Mouse (Mus musculus) liver, adult 2 months (tissue): Measurements from ENCODE around the gene Hist1h1d.

Experiments used
- CTCF ChIP-seq: fragments of 200-500 bp; IDR thresholded peaks from 2 replicates; pipeline ENCODE4 v1.5.1; 2011; ENCODE audit warnings: low read depth, low read length, control low read depth
- POLR2A ChIP-seq: fragments of 200-500 bp; IDR thresholded peaks from 2 replicates; pipeline ENCODE4 v1.6.1; 2011; ENCODE audit warnings: low read length, control low read depth; ENCODE audit not compliant: insufficient read depth; ENCODE audit errors: extremely low read depth

- TF ChIP-seq CTCF, result no peak
- TF ChIP-seq POLR2A, result no peak
Observed at GRCm38 (mm10) chr13:23529480-23530165, 23.4 kb upstream of the Hist1h1d start.
